Mouse (Mus musculus): ENCODE measurements around the gene Mall.

GRCm38 (mm10) chr2:127749376-127749775, 19.6 kb upstream of the Mall start:
- TF ChIP-seq CTCF (IDR thresholded peaks at IDR 0.05; ENCODE audit: low read depth, low read length) = no peak
- no peak for TF ChIP-seq TAL1 (conservative IDR thresholded peaks at IDR 0.05; ENCODE audit: low read depth, low read length)

All from G1E (cell line).